Mouse (Mus musculus) ES-Bruce4 (cell line): ENCODE results near the gene Fbn1.

ENCODE experiments used
- CTCF ChIP-seq: IDR thresholded peaks from one replicate; pipeline ENCODE4 v1.8.1; 2011; ENCODE audit warnings: low read depth, low read length
- EP300 ChIP-seq: IDR thresholded peaks from 2 replicates; pipeline ENCODE4 v1.6.1; 2011; ENCODE audit warnings: low read depth, low read length; ENCODE audit not compliant: insufficient read depth

DNA sequence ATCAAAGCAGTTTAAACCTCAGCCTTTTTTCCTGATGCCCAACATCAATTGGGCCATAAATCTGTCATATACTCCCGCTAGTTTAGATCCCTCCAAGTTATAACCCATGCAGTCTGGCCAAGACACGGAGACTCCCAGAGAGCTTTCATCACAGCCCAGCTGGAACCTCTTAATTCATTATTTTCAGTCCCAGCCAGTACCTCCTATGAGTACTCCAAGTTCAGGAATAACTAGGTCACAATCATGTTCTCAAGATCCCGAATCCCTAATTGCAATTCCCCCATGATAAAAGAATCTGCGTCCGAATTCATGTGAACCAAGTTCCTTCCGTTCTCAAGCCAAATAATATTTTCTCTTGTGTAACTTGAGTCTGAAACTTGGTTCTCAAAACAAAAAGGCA, 58.9 kb downstream of the Fbn1 start:
- TF ChIP-seq CTCF (no peak), EP300 (no peak)
